Mouse (Mus musculus): ENCODE measurements around the gene Crebzf. TPM values are rescaled to one million over a fixed set of nuclear protein-coding genes. Genes with fewer than 3 reads are reported as not detected.

Crebzf gene
- polyA plus RNA-seq, 1 experiment: 17.0 TPM

DNA sequence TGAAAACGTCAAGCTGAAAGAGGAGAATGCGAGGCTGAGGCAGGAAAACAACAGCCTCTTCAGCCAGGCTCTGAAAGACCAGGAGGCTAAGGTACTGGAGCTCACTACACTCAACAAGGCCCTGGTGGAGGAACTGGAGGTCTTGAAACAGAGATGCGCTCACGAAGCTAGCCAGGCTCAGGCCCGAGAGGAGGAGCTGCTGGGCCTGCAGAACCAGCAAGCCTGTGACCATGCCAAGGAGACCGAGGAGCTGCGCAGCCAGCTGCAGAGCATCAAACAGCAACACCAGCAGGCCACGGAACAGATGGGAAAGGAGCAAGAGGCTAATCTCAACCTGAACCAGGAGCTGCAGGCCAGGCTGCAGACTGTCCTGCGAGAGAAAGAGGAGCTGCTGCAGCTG lies 15.5 kb upstream of the Crebzf start:
- Histone ChIP-seq H3K27me3 (ENCODE audit: control insufficient read depth, insufficient read depth, insufficient read length) (peaks cover 5% of the 10 kb centered on the region), H3K79me2 (ENCODE audit: control insufficient read depth, insufficient read depth) (no peaks in the 10 kb centered on the region), H3K4me3 (ENCODE audit: insufficient read depth, poor library complexity, severe bottlenecking) (no peak overlapping the region), H3ac (ENCODE audit: control insufficient read depth, insufficient read length, low read depth) (no peak overlapping the region), H3K36me3 (ENCODE audit: control insufficient read depth, insufficient read depth) (no peaks in the 10 kb centered on the region), H3K79me3 (ENCODE audit: low read depth) (no peaks in the 10 kb centered on the region)
- TF ChIP-seq CEBPB (IDR thresholded peaks at IDR 0.05; ENCODE audit: low read depth) (no peak), FOSL1 (IDR thresholded peaks at IDR 0.05; ENCODE audit: insufficient read depth, low read length, poor library complexity, severe bottlenecking) (no peak), CTCF (IDR thresholded peaks at IDR 0.05; ENCODE audit: control insufficient read depth, insufficient read depth, insufficient read length) (no peak), MYOD1 (IDR thresholded peaks at IDR 0.05; ENCODE audit: control insufficient read depth, insufficient read length, low read depth) (no peak), USF1 (IDR thresholded peaks at IDR 0.05; ENCODE audit: low read depth) (no peak), MAX (IDR thresholded peaks at IDR 0.05) (no peak), MYOG (IDR thresholded peaks at IDR 0.05; ENCODE audit: control insufficient read depth, extremely low read depth, insufficient read length) (no peak)

- Histone ChIP-seq H3K27me3 (ENCODE audit: control insufficient read depth, insufficient read depth, insufficient read length) (peaks cover 5% of the 10 kb centered on the region), H3K36me3 (ENCODE audit: control insufficient read depth, insufficient read depth) (no peaks in the 10 kb centered on the region), H3ac (ENCODE audit: control insufficient read depth, insufficient read length, low read depth) (no peak overlapping the region), H3K4me3 (ENCODE audit: insufficient read depth, poor library complexity, severe bottlenecking) (no peak overlapping the region), H3K79me3 (ENCODE audit: low read depth) (no peaks in the 10 kb centered on the region), H3K79me2 (ENCODE audit: control insufficient read depth, insufficient read depth) (no peaks in the 10 kb centered on the region)
- TF ChIP-seq FOSL1 (IDR thresholded peaks at IDR 0.05; ENCODE audit: insufficient read depth, low read length, poor library complexity, severe bottlenecking) (no peak), CTCF (IDR thresholded peaks at IDR 0.05; ENCODE audit: control insufficient read depth, insufficient read depth, insufficient read length) (no peak), CEBPB (IDR thresholded peaks at IDR 0.05; ENCODE audit: low read depth) (no peak)
Observed at GRCm38 (mm10) chr7:90432221-90432620, 10.3 kb upstream of the Crebzf start.

- Histone ChIP-seq H3K4me3 (ENCODE audit: insufficient read depth, poor library complexity, severe bottlenecking) (no peak overlapping the region), H3K36me3 (ENCODE audit: control insufficient read depth, insufficient read depth) (peaks cover 9% of the 10 kb centered on the region), H3ac (ENCODE audit: control insufficient read depth, insufficient read length, low read depth) (no peak overlapping the region), H3K27me3 (ENCODE audit: control insufficient read depth, insufficient read depth, insufficient read length) (no peaks in the 10 kb centered on the region), H3K79me3 (ENCODE audit: low read depth) (peaks cover 17% of the 10 kb centered on the region), H3K79me2 (ENCODE audit: control insufficient read depth, insufficient read depth) (peaks cover 23% of the 10 kb centered on the region)
- no peak for TF ChIP-seq CEBPB (IDR thresholded peaks at IDR 0.05; ENCODE audit: low read depth)
- no peak for TF ChIP-seq MYOG (IDR thresholded peaks at IDR 0.05; ENCODE audit: control insufficient read depth, extremely low read depth, insufficient read length)
- no peak for TF ChIP-seq FOSL1 (IDR thresholded peaks at IDR 0.05; ENCODE audit: insufficient read depth, low read length, poor library complexity, severe bottlenecking)
- TF ChIP-seq MYOD1 (IDR thresholded peaks at IDR 0.05; ENCODE audit: control insufficient read depth, insufficient read length, low read depth): no peak
- TF ChIP-seq CTCF (IDR thresholded peaks at IDR 0.05; ENCODE audit: control insufficient read depth, insufficient read depth, insufficient read length): no peak
- no peak for TF ChIP-seq USF1 (IDR thresholded peaks at IDR 0.05; ENCODE audit: low read depth)
- TF ChIP-seq MAX (IDR thresholded peaks at IDR 0.05): no peak
Observed at GRCm38 (mm10) chr7:90440044-90440443, 2.5 kb upstream of the Crebzf start.

DNA sequence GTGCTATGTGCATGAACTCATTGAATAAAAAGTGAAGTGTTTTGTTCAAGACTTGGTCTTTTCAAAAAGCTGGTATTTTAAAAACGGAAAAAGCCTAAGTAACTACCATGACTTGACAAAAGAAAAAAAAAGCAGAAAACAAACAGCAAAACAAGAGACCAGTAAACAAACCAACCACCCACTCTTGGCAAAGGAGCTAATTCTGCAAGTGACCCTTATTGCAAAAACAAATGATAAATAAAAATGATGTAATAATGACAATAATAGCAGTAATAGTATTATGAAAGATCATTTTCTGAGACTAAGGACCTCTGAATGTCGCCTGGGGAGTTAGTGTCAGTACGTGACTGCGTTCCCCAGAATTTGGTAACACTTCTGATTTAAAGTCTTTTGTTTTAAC lies 459 bp upstream of the Crebzf start:
- peaks cover 23% of the 10 kb centered on the region for H3K36me3 ChIP-seq (ENCODE audit: control insufficient read depth, insufficient read depth)
- TF ChIP-seq USF1 (IDR thresholded peaks at IDR 0.05; ENCODE audit: low read depth) (no peak), MYOD1 (IDR thresholded peaks at IDR 0.05; ENCODE audit: control insufficient read depth, insufficient read length, low read depth) (no peak), MYOG (IDR thresholded peaks at IDR 0.05; ENCODE audit: control insufficient read depth, extremely low read depth, insufficient read length) (no peak), FOSL1 (IDR thresholded peaks at IDR 0.05; ENCODE audit: insufficient read depth, low read length, poor library complexity, severe bottlenecking) (no peak), CTCF (IDR thresholded peaks at IDR 0.05; ENCODE audit: control insufficient read depth, insufficient read depth, insufficient read length) (no peak), CEBPB (IDR thresholded peaks at IDR 0.05; ENCODE audit: low read depth) (no peak), MAX (IDR thresholded peaks at IDR 0.05) (no peak)
- H3K79me2 ChIP-seq (ENCODE audit: control insufficient read depth, insufficient read depth): peaks cover 44% of the 10 kb centered on the region
- H3K79me3 ChIP-seq (ENCODE audit: low read depth): peaks cover 29% of the 10 kb centered on the region
- H3K4me3 ChIP-seq (ENCODE audit: insufficient read depth, poor library complexity, severe bottlenecking): peak overlapping the region; percentile 3
- H3K27me3 ChIP-seq (ENCODE audit: control insufficient read depth, insufficient read depth, insufficient read length): no peaks in the 10 kb centered on the region
- H3ac ChIP-seq (ENCODE audit: control insufficient read depth, insufficient read length, low read depth): no peak overlapping the region

GRCm38 (mm10) chr7:90443101-90444091 lies 867 bp downstream of the Crebzf start:
- peak overlapping the region; percentile 63 for H3K4me3 ChIP-seq (ENCODE audit: insufficient read depth, poor library complexity, severe bottlenecking)
- TF ChIP-seq USF1 (IDR thresholded peaks at IDR 0.05; ENCODE audit: low read depth) (no peak), MYOG (IDR thresholded peaks at IDR 0.05; ENCODE audit: control insufficient read depth, extremely low read depth, insufficient read length) (no peak), MYOD1 (IDR thresholded peaks at IDR 0.05; ENCODE audit: control insufficient read depth, insufficient read length, low read depth) (no peak), MAX (IDR thresholded peaks at IDR 0.05) (no peak), FOSL1 (IDR thresholded peaks at IDR 0.05; ENCODE audit: insufficient read depth, low read length, poor library complexity, severe bottlenecking) (no peak), CTCF (IDR thresholded peaks at IDR 0.05; ENCODE audit: control insufficient read depth, insufficient read depth, insufficient read length) (no peak), CEBPB (IDR thresholded peaks at IDR 0.05; ENCODE audit: low read depth) (no peak)
- peaks cover 41% of the 10 kb centered on the region for H3K79me3 ChIP-seq (ENCODE audit: low read depth)
- peaks cover 34% of the 10 kb centered on the region for H3K36me3 ChIP-seq (ENCODE audit: control insufficient read depth, insufficient read depth)
- no peaks in the 10 kb centered on the region for H3K27me3 ChIP-seq (ENCODE audit: control insufficient read depth, insufficient read depth, insufficient read length)
- H3ac ChIP-seq (ENCODE audit: control insufficient read depth, insufficient read length, low read depth): peak overlapping the region; percentile 97
- H3K79me2 ChIP-seq (ENCODE audit: control insufficient read depth, insufficient read depth): peaks cover 57% of the 10 kb centered on the region

All from C2C12 (cell line).